Mouse (Mus musculus) regulatory T cell (primary cell): ENCODE data around the gene Abat.

Experiments used
- in situ Hi-C: fragments of 300-600 bp; cut with MboI, MseI; formaldehyde crosslinking; loops from one replicate; pipeline ENCODE4 v1.15.1; 2025; ENCODE audit warnings: high pct_unique_total_duplicates

Abat gene

GRCm38 (mm10) chr16:8573041-8573440, 59.8 kb downstream of the Abat start:
- in situ Hi-C loops: no loop called here

- in situ Hi-C loops: no loop called here
These were observed 60.5 kb downstream of the Abat start for GRCm38 (mm10) chr16:8573751-8574150.

GRCm38 (mm10) chr16:8574316-8574715, 61.1 kb downstream of the Abat start:
- in situ Hi-C loops: no loop called here

GRCm38 (mm10) chr16:8576111-8576510, 62.9 kb downstream of the Abat start:
- in situ Hi-C loops: no loop called here

GRCm38 (mm10) chr16:8576901-8577300, 63.7 kb downstream of the Abat start:
- in situ Hi-C loops: no loop called here

- in situ Hi-C loops: no loop called here
These were observed 65.1 kb downstream of the Abat start for GRCm38 (mm10) chr16:8578326-8578725.

- in situ Hi-C loops: no loop called here
These were observed 66.3 kb downstream of the Abat start for GRCm38 (mm10) chr16:8579546-8579945.

GRCm38 (mm10) chr16:8581661-8582239, 68.5 kb downstream of the Abat start:
- in situ Hi-C loops: no loop called here

GRCm38 (mm10) chr16:8582579-8583295, 69.5 kb downstream of the Abat start:
- in situ Hi-C loops: no loop called here

- in situ Hi-C loops: no loop called here
These were observed 71.0 kb downstream of the Abat start for GRCm38 (mm10) chr16:8584248-8584647.

- in situ Hi-C loops: no loop called here
These were observed 71.8 kb downstream of the Abat start for GRCm38 (mm10) chr16:8585056-8585455.

- in situ Hi-C loops: no loop called here
These were observed 82.2 kb downstream of the Abat start for GRCm38 (mm10) chr16:8595411-8595810.

GRCm38 (mm10) chr16:8596336-8596735, 83.1 kb downstream of the Abat start:
- in situ Hi-C loops: no loop called here

GRCm38 (mm10) chr16:8597516-8597915, 84.3 kb downstream of the Abat start:
- in situ Hi-C loops: no loop called here

GRCm38 (mm10) chr16:8603789-8604188, 90.6 kb downstream of the Abat start:
- in situ Hi-C loops: no loop called here

- in situ Hi-C loops: no loop called here
These were observed 97.2 kb downstream of the Abat start for GRCm38 (mm10) chr16:8610397-8610796.

- in situ Hi-C loops: no loop called here
These were observed 99.2 kb downstream of the Abat start for GRCm38 (mm10) chr16:8612214-8613005.

GRCm38 (mm10) chr16:8613039-8613438, 99.8 kb downstream of the Abat start:
- in situ Hi-C loops: no loop called here

GRCm38 (mm10) chr16:8613447-8613846, 100.2 kb downstream of the Abat start:
- in situ Hi-C loops: no loop called here

GRCm38 (mm10) chr16:8619659-8620314, 106.6 kb downstream of the Abat start:
- in situ Hi-C loops: no loop called here

- in situ Hi-C loops: no loop called here
These were observed 107.3 kb downstream of the Abat start for GRCm38 (mm10) chr16:8620315-8621115.
